Mouse (Mus musculus) ovary, adult 10 weeks (tissue): ENCODE data around the gene Fbln1. TPM values are rescaled to one million over a fixed set of nuclear protein-coding genes. Genes with fewer than 3 reads are reported as not detected.

Source experiments
- polyA plus RNA-seq: library from polyadenylated mRNA; stranded (reverse); fragments of 350-450 nt; fragmentation: Illumina TruSeq; extraction: RNeasy Lipid Tissue Mini Kit (QIAGEN cat#74804); gene quantifications from one replicate; pipeline ENCODE4 v1.2.3, GENCODE M21; 2014

Fbln1 gene
- polyA plus RNA-seq = 15.8 TPM

GRCm38 (mm10) chr15:85205792-85206702, at the start of gene Fbln1:
Gene Fbln1, plus strand, starts transcription at chr15:85205949.

GRCm38 (mm10) chr15:85335671-85336300, 130.0 kb downstream of the Fbln1 start, which contains the start of gene Atxn10:
Gene Atxn10, plus strand, starts transcription at chr15:85336245.

Other genes starting within 250 kb of the Fbln1 start
- 26.6 TPM for gene 5031439G07Rik, start 217.4 kb upstream of the Fbln1 start, polyA plus RNA-seq
- not detected for gene Upk3a, start 188.8 kb upstream of the Fbln1 start, polyA plus RNA-seq
- gene Fam118a, start 177.0 kb upstream of the Fbln1 start, polyA plus RNA-seq = 62.2 TPM
- 6.0 TPM for gene Smc1b, start 74.0 kb upstream of the Fbln1 start, polyA plus RNA-seq
- gene Ribc2, start 73.9 kb upstream of the Fbln1 start, polyA plus RNA-seq = not detected
- 208 TPM for gene Atxn10, start 130.3 kb downstream of the Fbln1 start, polyA plus RNA-seq